Mouse (Mus musculus): ENCODE measurements around the gene Gnl3.

Gene Gnl3

DNA sequence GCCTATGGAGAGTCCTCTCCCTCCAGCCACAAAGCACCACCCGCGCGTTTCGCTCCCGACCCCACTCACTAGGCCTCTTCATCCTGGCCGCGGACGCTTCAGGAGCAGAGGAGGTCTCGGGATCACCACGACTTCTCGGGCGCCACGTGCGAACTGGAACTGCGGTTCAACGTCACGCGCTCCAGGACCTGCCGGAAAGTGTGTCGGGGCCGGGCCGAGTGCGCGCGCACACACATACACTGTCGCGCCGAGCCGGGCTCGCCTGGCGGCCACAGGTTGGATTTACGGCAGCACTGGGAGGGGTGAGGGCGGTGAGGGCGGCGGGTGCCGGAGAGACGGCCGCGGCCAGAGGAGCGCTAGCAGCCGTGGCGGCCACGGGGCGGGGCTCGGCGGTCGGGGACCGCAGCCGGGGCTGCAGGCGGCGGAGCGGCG, at the start of gene Gnl3, which contains the start of gene Pbrm1:
TSS of gene Gnl3 (minus strand) at position 293 of the 432 bp plus-strand sequence.
TSS of gene Pbrm1 (plus strand) at position 279 of the 432 bp plus-strand sequence.
- DNase-seq (ENCODE audit: low read depth, low spot score), result peak; percentile 99

DNA sequence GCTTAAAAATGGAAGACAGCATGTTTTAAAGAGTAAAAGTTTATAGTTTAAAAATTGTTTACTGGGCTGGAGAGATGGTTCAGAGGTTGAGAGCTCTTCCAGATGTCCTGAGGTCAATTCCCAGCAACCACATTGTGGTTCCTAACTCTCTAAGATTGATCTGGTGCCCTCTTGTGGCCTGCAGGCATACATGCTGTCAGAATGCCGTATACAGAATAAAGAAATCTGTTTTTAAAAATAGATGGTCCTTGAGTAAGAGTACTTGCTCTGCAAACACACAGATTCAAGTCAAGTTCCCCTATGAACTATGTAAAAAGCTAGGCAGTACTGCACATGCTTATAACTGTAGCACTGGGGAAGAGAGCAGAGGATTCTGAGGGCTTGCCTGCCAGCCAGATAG, 43.3 kb upstream of the Gnl3 start:
- peak; percentile 38 for DNase-seq (ENCODE audit: low read depth, low spot score)

DNA sequence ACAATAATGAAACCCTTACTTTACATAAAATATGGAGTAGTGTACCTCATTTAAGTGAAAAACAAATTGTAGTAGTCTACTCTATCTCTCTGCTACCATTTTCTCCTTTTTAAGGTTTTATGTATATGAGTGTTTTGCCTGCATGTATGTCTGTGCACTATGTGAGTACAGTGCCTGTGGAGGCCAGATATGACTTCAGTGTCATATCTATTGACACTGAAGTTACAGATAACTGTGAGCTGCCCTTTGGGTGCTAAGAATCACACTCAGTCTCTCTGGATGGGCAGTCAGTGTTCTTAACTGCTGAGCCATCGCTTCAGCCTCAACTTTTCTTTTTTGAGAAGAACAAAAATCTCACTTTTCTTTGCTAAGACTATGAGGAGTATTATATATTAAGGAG, 26.9 kb upstream of the Gnl3 start:
- no peak for DNase-seq (ENCODE audit: low read depth, low spot score)

DNA sequence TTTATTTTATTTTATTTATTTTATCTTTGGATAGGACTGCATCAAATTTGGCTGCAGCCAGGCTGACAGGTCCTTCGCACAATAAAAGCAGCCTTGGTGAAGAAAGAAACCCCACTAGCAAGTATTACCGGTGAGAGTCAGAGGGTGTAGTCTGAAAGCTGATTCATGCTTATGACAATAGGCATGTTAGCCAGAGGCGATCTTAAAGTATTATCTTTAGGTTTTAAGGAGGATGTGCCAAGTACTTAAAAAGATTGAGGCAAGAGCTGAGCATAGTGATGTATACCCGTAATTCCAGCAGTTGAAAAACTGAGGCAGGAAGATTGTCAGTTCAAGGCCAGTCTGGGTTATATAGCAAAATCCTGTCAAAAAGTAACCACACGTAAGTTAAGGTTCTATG, 26.3 kb upstream of the Gnl3 start:
- no peak for DNase-seq (ENCODE audit: low read depth, low spot score)

DNA sequence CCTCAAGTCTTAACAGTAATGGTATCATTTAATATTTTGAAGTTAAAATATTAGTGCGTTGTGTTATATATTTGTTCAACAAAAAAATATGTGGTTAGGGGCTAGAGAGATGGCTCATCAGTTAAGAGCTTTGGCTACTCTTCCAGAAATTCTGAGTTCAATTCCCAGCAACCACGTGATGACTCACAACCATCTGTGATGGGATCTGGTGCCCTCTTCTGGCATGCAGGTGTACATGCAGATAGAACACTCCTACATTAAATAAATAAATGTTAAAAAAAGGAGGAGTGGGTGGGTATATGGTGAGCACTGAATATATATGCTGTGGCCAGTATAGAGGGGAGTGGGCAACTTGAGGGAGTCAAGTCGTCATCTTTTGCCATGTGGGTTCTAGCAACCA, 6.8 kb upstream of the Gnl3 start:
- DNase-seq (ENCODE audit: low read depth, low spot score), result peak; percentile 57

DNA sequence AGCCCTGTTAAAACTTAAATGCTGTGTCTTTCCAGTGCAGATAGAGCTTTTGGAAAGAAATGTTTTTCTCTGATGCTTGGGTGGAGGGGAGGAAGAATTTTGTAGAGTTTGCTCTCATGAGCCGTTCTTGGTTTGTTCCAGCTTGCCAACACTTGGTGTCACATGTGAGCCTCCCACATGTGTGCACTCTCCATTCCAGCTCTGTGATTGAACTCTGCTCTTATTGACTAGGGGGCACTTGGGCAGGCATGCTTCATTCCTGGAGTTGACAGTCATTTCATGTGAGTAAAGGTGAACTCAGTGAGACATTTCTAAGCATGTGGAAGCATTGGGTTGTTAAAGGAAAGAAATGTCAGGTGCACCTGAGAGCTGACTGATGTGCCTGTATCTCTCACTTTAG, 3.6 kb upstream of the Gnl3 start:
- DNase-seq (ENCODE audit: low read depth, low spot score), result no peak

DNA sequence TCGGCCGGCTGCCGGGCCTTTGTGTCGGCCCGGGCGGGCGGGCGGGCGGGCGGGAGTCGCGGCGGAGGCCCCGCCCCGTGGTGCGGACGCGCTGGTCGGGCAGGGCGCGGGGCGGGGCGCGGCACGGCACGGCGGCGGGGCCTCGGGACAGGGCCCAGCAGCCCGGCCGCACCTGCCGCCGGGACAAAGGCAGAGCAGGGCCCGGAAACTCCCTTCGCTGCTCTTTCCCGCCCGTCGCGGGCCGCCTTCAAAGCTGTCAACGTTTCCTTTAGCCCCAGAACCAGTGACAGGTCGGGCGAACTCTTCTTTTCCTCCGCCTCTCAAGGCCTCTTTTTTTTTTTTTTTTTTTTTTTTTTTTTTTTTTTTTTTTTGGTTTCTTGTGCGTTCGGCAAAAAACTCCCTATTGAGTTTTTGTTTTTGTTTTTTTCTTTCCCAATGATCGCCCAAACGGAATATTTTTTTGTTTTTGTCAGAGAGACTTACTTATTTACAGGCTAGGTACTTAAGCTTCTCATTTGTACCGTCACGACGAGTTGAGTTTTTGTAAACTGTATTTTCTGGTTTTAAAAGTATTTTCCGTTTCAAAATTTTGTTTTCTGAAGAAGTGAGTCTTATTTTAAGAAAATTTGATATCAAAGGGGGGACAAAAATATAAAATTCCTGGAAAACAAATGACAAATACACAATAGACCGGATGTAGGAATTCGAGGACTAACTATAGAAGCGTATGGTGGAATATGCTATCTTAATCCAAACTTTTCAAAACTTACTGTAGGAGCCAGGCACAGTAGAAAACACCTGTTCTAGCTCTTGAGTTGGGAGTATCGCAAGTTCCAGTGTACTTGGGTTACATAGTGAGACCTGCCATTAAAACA, 616 bp upstream of the Gnl3 start:
- DNase-seq (ENCODE audit: low read depth, low spot score), result peak; percentile 95

DNA sequence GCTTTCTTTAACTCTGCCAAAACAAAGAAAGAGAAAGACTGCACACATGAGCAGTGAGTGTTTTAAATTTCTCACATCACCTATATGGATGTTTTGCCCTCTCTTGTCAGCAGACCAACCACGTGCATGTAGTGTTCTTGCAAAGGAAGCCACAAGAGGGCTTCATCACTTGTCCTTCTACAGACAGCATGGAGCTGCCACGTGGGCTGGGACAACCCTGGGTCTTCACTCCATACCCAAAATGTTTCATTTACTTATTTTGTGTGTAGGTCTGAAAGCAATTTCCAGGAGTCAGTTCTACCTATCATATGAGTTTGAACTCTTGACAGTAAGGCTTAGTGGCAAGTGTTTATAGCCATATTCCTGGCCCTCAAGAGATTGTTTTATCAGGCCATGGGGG, 1.1 kb downstream of the Gnl3 start:
- peak; percentile 64 for DNase-seq (ENCODE audit: low read depth, low spot score)

DNA sequence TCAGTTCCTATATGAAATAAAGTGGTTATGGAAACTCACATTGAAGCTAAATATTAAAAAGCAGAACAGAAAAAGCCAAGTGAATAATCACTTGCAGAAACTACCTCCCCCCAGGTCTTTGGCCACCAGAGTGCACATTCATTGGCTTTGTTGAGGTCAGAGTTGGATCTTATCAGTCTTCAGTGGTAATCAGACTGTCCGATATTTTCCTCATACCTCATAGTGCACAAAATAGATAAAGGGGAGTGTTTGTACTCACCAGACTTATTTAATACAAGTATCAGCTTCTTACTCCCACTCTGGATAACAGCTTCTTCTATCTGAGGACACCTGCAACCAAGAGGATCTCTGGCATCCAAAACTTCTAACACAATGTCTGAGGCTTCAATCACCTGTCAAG, 2.9 kb downstream of the Gnl3 start:
- DNase-seq (ENCODE audit: low read depth, low spot score), result no peak

DNA sequence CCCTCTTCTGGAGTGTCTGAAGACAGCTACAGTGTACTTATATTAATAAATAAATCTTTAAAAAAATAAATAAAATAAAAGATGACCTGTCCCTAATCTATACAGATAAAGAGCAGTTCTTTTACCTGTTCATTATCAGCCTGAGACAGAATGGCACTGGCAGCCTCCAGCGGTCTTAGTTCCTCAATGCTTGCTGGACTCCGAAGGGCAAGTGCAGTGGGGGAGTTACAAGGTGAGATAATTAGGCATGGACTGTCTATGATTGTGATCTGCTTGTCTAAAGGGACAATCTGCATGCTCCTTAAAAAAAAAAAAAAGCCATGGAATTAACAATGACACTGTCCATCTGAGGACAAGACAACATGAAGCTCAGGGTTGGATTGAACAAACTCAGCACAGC, 5.0 kb downstream of the Gnl3 start:
- no peak for DNase-seq (ENCODE audit: low read depth, low spot score)

DNA sequence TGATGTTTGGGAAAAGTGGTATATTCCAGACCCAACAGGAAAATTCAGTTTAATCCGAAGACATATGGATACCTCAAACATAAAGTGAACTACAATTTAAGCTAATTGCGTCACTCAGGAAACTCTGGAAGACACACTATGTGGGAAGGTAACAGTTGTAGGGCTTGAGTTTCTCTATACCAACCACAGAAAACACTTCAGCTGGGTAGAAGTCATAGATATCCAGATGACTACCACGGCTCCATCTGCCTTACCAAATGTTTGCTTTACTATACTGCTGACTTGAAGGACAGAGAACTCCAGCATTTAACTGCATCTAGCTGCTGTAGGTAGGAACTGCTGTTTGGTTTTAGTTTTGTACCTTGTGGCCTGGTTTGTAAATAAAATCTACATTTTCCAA, 7.4 kb downstream of the Gnl3 start:
- DNase-seq (ENCODE audit: low read depth, low spot score), result no peak

DNA sequence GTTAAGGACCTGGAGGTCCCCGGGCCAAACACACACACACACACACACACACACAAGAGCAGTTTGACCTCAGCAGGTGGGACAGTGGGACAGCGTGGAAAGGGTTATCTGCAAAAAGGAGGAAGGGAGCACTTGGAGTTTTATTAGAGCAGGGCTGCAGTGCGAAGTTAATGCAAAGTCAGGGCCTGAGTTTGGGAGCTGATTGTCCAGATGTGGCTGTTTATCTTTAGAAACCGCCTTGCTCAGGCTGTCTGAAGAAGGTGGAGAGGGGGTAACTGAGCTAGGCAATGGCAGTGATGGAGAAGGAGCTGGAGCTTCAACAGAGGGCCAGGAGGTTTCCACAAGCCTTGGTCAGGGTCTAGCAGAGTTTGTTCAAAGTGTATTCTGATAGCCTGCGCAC, 12.2 kb downstream of the Gnl3 start:
- no peak for DNase-seq (ENCODE audit: low read depth, low spot score)

DNA sequence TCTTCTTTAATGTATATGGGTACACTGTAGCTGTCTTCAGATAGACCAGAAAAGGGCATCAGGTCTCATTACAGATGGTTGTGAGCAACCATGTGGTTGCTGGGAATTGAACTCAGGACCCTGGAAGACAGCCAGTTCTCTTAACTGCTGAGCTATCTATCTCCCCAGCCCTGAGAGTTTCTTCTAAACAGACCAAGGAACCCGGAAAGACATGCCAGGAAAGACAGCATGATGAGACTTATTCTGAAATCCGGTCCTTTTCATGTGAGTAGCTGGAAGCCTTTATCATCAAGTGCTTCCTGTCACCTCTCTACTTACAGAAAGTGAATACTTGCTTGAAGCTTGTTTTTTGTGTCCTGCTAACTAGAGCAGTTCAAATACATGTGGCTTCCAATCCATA, 14.4 kb downstream of the Gnl3 start:
- DNase-seq (ENCODE audit: low read depth, low spot score), result no peak

DNA sequence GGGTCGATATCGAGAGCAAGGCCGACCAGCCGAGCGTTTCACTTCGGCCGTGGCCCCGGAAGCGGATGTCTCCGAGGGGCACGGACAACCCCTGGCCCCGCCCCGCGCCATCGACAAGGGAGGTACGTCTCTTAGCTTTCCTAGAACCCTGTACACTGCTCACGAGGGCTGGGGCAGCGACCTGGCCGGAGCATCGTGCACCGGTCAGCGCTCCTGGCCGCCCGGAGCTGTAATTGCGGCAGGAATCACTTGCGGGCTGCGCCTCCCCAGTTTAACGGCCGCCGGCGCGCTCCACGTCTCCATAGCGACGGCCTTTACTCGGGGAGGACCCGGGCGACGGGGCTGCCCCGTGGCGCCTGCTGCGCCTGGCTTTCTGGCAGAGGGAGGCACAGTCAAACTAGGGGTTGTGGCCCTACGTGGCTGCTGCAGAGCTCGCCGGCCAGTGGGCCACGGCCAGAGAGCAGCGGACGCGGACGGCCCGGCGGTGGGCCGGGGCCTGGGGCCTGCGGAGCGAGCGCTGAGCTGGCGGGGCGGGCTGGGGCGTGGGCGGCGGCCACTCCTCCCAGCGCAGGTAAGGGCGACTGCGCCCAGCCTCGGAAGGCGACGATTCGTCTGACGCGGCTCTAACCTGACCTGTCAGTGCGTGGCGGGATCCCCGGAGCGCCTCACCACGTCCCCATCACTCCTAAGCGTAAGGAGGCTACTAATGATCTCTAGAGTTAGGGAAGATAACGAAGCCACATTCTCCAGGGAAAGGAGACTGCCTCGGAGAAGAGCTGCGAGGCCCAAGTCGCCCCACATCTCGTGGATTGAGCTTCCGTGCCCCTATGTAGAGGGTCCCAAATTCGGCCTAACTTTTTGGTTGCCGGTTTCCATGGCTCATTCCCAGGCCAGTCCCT, 17.4 kb downstream of the Gnl3 start, which contains the start of the genes Glt8d1 and Spcs1:
TSS of gene Glt8d1 (plus strand) at position 94 of the 899 bp plus-strand sequence.
TSS of gene Spcs1 (minus strand) at position 366 of the 899 bp plus-strand sequence.
- DNase-seq (ENCODE audit: low read depth, low spot score), result peak; percentile 87

DNA sequence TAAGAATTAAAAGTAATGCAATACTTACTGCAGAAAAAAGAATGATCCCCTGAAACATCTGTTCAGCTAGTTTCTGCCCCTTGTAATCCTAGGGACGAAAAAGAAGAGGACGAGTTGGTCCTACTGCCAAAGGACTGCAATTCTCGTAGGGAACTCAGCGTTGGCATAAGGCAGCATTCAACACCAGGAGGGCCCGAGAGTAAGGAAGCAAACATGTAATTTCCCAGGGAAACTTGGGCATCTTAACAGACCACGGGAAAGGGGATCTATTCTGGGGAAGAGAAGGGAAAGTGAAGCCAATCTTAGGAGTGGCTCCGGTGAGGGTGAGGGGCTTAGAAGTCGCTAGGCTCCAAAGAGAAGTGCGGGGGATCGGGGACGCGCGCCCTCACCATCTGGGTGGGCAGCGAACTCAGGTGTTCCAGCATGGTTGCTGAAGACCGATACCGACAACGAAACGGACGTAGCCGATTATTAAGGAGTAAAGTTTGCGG, 18.1 kb downstream of the Gnl3 start:
- no peak for DNase-seq (ENCODE audit: low read depth, low spot score)

DNA sequence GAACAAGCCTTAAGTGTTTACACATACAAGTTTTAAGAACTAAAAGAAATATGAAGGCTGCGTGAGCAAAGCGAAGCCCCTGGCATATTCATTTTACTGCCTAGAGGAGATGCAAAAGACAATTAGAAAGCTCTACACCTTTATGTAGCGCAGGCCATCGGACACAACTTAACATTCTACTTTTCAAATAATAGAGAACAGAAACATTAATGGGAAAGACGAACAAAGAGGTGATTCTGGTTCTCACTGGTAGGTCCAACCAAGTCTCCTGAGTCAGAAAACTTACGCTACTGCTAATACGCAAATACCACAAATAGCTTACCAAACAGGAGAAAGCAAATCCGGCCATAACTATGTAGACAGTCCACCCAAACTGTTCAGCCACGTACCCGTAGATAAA, 18.6 kb downstream of the Gnl3 start:
- DNase-seq (ENCODE audit: low read depth, low spot score), result no peak

DNA sequence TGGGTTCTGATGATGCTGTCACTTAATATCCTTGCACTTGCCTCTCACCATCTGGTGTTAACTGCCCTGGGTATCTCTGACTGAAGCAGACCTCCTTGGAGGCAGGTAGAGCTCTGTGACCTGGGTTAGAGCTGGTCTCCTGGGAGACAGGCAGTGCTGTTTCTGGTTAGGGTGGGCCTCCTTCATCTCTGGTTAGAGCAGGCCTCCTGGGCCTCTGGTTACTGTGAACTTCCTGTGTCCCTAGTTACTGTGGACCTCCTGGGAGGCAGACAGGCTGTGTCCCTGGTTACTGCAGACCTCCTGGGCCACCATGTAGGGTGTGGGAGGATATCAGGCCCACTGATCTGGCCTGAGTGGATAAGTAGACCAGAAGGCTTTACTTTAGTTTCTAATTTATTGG, 22.5 kb downstream of the Gnl3 start:
- DNase-seq (ENCODE audit: low read depth, low spot score), result no peak

DNA sequence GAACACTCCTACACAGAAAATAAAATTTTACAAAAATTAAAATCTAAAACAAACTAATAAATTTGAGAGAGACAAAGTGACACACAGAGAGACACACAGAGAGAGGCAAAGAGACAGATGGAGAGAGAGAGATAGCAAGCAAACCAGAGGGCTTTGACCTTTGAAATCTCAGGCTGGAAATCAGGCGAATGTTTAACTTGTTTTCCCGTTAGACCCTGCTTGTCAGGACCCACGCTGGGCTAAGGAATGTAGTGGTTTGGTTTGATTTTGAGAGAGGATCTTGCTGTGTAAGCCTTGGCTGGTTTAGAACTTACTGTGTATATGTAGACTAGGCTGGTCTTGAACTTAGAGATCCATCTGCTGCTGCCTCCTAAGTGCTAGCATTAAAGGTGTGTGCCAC, 42.7 kb downstream of the Gnl3 start:
- DNase-seq (ENCODE audit: low read depth, low spot score), result no peak

DNA sequence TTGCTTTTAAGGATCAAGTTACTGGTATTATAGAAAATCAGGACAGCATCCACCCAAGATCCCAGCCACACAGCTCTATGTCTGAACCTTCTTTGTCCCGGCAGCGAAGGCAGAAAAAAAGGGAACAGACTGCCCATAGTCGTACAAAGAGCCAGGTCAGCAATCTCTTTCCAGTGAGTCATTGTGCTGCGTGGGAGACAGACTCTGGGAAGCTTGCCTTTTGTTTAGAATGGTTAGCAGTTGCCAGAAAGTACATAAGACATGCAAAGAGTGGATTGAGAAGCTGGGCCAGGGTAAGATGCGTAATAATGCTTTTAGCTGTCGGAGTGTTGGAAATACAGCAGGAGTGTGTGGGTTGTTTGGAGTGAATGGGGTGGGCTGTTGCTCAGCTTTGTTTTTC, 44.7 kb downstream of the Gnl3 start:
- DNase-seq (ENCODE audit: low read depth, low spot score), result no peak

All from CD4-positive, CD25-positive, alpha-beta regulatory T cell, adult 2 months (primary cell).